Mouse (Mus musculus) MEL (cell line): Measurements from ENCODE around the gene Fus.

Experiments used
- CTCF ChIP-seq, 3 experiments: IDR thresholded peaks in 2 of 3; conservative IDR thresholded peaks in 1 of 3; 2 replicates each; pipeline ENCODE4 v1.5.1; 2011 to 2012; ENCODE audit warnings: low read length in 3 of 3, low read depth in 2 of 3, mild to moderate bottlenecking in 2 of 3, improper control_type of control experiment in 1 of 3, inconsistent platforms in 1 of 3, mixed read lengths in 1 of 3, moderate library complexity in 1 of 3; ENCODE audit not compliant: control insufficient read depth in 1 of 3, insufficient read depth in 1 of 3, poor library complexity in 1 of 3, severe bottlenecking in 1 of 3
- EP300 ChIP-seq, 2 experiments: IDR thresholded peaks; 2 replicates each; pipeline ENCODE4 v1.6.1; 2011; ENCODE audit warnings: improper control_type of control experiment in 2 of 2, low read length in 2 of 2, low read depth in 1 of 2, mild to moderate bottlenecking in 1 of 2
- GABPA ChIP-seq: IDR thresholded peaks from 2 replicates; pipeline ENCODE4 v1.6.1; 2012; ENCODE audit warnings: low read depth, mild to moderate bottlenecking, inconsistent platforms, low read length, improper control_type of control experiment, moderate library complexity
- HCFC1 ChIP-seq: IDR thresholded peaks from 2 replicates; pipeline ENCODE4 v1.6.1; 2012; ENCODE audit warnings: low read depth, mild to moderate bottlenecking, inconsistent platforms, low read length, improper control_type of control experiment, moderate library complexity
- NRF1 ChIP-seq: IDR thresholded peaks from 2 replicates; pipeline ENCODE4 v1.6.1; 2014; ENCODE audit warnings: low read depth, mild to moderate bottlenecking, inconsistent platforms, low read length, improper control_type of control experiment, moderate library complexity; ENCODE audit not compliant: poor library complexity, insufficient read depth, severe bottlenecking
- POLR2A ChIP-seq, 2 experiments: IDR thresholded peaks; 2 replicates each; pipeline ENCODE4 v1.6.1; 2011 to 2012; ENCODE audit warnings: low read length in 2 of 2, mild to moderate bottlenecking in 2 of 2, control low read depth in 1 of 2, improper control_type of control experiment in 1 of 2, low read depth in 1 of 2, moderate library complexity in 1 of 2; ENCODE audit not compliant: control insufficient read depth in 1 of 2, insufficient read depth in 1 of 2, poor library complexity in 1 of 2
- RAD21 ChIP-seq: IDR thresholded peaks from 2 replicates; pipeline ENCODE4 v1.6.1; 2011; ENCODE audit warnings: mild to moderate bottlenecking, low read depth, low read length, improper control_type of control experiment
- UBTF ChIP-seq: IDR thresholded peaks from 2 replicates; pipeline ENCODE4 v1.6.1; 2012; ENCODE audit warnings: low read depth, mild to moderate bottlenecking, inconsistent platforms, low read length, improper control_type of control experiment, moderate library complexity, borderline replicate concordance; ENCODE audit not compliant: insufficient read depth
- ZKSCAN1 ChIP-seq: IDR thresholded peaks from 2 replicates; pipeline ENCODE4 v1.6.1; 2012; ENCODE audit warnings: low read depth, mild to moderate bottlenecking, inconsistent platforms, low read length, improper control_type of control experiment, moderate library complexity

GRCm38 (mm10) chr7:127959364-127959763 lies 7.9 kb upstream of the Fus start:
- TF ChIP-seq POLR2A (IDR thresholded peaks at IDR 0.05; ENCODE audit: control insufficient read depth in 1 of 2, insufficient read depth in 1 of 2, low read depth in 1 of 2, low read length in 2 of 2, poor library complexity in 1 of 2) = no peak
- TF ChIP-seq NRF1 = no peak
- TF ChIP-seq CTCF (IDR thresholded peaks at IDR 0.05 in 2 of 3, conservative IDR thresholded peaks at IDR 0.05 in 1 of 3; ENCODE audit: control insufficient read depth in 1 of 3, insufficient read depth in 1 of 3, low read depth in 2 of 3, low read length in 3 of 3, poor library complexity in 1 of 3, severe bottlenecking in 1 of 3) = no peak
- TF ChIP-seq GABPA = no peak
- TF ChIP-seq RAD21 = no peak
- TF ChIP-seq UBTF = no peak
- TF ChIP-seq ZKSCAN1 = no peak
- no peak for TF ChIP-seq EP300 (IDR thresholded peaks at IDR 0.05; ENCODE audit: low read depth in 1 of 2, low read length in 2 of 2)
- TF ChIP-seq HCFC1 = no peak
